6 mouse cellular contexts compared by ENCODE assay signal in the genomic region with DNA sequence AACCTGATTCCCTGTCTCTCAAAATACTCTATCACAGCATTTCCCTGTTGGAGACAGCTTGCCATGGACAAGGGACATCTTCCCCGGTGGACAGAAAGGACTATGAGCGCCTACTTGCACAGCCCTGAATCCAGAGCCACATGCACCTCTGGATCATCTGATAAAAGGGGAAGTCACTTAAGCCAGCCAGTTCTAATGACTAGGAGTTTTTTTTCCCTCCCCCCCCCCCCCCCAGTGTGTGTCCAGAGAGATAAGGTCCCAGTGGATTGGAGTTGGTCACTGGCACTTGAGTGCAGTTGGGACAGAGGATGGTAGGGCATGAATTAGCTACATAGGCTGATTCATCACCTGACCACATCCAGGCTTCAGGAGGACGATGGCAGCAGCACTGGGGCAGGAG.
DNase-seq lines count a peak whose midpoint lies in the region; ATAC-seq lines count a peak whose summit lies in the region.

No protein-coding gene starts in this region.

- peak; percentile 43 for ATAC-seq in common myeloid progenitor, adult 5-6 weeks (replicated peaks; ENCODE audit: low read depth, poor library complexity, severe bottlenecking)
- ATAC-seq in granulocyte monocyte progenitor cell, adult 5-6 weeks (replicated peaks; ENCODE audit: poor library complexity, severe bottlenecking), result peak; percentile 43; the same call in 1 of the 2 replicates
- peak; percentile 30 to 41; a peak in 2 of 4 replicates for ATAC-seq in hematopoietic stem cell, adult 5-6 weeks (replicated peaks in 1 of 2; ENCODE audit: insufficient read depth in 1 of 2, low FRiP score in 2 of 2, low TSS enrichment in 1 of 2, low read depth in 1 of 2, poor library complexity in 2 of 2, severe bottlenecking in 2 of 2)
- peak; percentile 49 for ATAC-seq in megakaryocyte progenitor cell, adult 5-6 weeks (replicated peaks; ENCODE audit: poor library complexity)

- peak; percentile 60 for DNase-seq in 416B (ENCODE audit: low read depth)
- peak; percentile 35 for DNase-seq in MEL-GATA-1-ER (ENCODE audit: extremely low read depth, low read depth)

Comparison
In these comparisons a context has a peak if more than half of its experiments do, and no peak if none do; other contexts are left out.
1. Peak in every context shown above with its lines: DNase-seq and ATAC-seq.